Mouse (Mus musculus): Measurements from ENCODE around the gene Nckap5l.

GRCm38 (mm10) chr15:99406986-99407570 lies 50.5 kb downstream of the Nckap5l start:
- no peak for TF ChIP-seq CTCF (IDR thresholded peaks at IDR 0.05; ENCODE audit: low read depth)
- TF ChIP-seq EP300 (IDR thresholded peaks at IDR 0.05; ENCODE audit: low read depth), result no peak
